Mouse (Mus musculus): ENCODE measurements around the gene Flt3l.

Gene Flt3l

DNA sequence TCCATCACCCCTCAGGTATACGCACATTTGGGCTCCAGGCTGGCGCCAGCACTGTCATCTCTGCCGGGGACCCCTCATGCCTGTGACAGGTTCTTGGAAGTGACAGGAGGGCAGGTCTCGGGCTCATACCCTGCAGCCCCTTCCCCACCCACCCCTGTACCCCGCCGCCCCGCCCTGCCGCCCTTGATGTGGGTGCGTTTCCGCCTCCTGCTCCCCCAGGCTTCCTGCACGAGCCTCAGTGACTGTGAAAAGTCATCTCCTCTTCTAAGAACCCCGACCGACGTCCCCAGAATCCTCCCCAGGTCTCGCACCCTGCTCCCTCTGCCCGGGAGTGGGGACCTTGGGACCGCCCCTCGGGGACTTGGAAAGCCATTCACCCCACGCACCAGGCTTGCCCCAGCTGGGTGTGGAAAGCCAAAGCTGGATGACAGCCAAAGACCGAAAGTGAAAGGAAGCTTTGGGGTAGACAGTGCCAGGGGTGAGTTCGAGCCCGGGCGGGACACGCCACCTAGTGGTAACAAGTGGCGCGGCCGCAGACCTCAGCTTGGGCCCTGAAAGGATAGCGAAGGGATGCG, at the start of gene Flt3l, which contains the start of gene Gm45713:
Gene Flt3l, minus strand, starts transcription at position 440 of the 575 bp plus-strand sequence.
Gene Gm45713, minus strand, starts transcription at position 239 of the 575 bp plus-strand sequence.
- DNase-seq (ENCODE audit: low spot score) = peak; percentile 91

DNA sequence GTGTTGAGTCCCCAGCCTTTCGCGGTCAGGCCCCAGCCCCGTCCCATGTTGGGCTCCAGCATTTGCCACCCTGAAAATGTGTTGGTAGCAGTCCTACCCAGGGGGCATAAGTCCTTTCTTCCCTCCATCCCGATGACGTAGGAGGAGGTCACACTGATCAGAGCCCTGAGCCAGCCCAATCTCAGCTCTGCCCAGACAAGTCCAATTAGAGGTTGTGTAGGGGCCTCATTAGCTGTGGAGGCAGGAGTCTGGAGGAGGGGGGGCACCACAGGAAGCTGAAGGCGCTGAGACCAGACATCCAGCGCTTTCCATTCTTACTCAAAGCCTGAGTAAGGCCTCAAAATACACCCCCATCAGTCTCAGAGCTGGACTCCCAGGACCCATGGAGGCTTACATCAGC, 49.7 kb upstream of the Flt3l start:
- DNase-seq (ENCODE audit: low spot score) = no peak

DNA sequence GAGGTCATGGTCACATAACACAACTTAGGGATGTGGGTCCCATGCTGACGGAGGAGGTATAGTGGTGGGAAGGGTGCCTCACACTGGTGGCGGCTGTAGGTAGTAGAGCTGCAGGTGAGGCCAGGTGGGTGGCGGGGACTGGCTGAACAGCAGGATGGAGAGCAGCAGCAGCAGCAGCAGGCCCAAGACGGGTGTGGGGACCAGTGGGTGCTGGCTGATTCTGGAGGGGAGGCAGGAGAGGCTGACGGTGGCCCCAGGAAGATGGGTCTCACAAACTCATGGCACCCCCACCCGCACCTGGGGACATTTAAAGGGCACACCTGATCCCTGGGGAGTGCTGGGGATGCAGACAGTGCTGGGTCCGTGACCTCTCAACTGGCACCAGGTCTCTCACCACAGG, 47.4 kb upstream of the Flt3l start:
- DNase-seq (ENCODE audit: low spot score) = no peak

DNA sequence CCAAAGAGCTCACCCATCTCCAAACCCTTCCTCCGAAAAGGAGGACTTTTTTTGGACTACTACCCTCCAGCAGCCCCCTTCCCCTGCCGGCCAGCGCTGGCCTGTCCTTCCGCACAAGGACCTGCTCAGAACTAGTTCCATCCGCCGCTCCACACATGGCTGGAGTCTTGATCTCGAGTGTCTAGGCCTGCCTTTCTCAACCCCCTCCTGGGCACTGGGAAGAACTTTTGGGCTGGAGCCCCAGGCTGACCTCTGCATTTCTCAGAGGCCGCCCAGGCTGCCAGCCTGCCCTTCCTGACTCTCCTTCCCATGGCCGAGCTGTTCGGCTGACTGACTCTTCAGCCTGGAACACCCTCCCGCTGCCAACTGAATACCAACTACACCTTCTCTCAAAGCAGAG, 46.4 kb upstream of the Flt3l start:
- no peak for DNase-seq (ENCODE audit: low spot score)

DNA sequence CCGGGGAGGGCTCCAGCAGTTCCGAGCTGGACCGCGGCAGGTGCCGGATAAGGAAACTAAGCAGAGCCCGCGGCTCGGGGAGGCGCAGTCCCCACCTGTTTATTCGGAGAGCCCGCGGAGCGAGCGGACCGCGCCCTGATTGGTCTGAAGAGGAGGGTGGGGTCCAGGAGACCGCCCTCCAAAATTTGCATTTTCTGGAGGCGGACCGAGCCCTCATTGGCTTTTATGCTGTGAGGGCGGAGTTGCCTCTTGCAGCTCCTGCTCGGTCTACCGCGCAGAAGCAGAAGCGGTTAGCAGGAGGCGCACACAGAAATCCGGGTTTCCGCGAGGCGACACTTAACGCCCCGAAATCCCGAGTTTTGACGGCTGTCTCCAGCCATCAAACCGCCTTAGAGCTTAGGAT, 46.0 kb upstream of the Flt3l start:
- no peak for DNase-seq (ENCODE audit: low spot score)

DNA sequence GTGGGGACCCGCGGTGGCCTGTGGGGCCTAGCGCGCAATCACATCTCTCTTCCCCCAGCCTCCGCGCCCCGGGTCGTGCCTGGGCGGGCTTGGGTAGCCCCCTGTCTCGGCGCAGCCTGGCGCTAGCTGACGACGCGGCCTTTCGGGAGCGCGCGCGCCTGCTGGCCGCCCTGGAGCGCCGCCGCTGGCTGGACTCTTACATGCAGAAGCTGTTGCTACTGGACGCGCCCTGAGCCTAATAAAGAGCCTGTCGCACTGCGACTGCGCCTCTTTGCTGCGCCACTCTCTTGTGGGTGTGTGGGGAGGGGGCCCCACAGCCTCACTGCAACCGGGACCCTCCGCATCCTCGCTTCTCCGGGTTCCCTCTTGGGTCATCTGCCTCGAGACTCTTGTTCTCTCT, 45.3 kb upstream of the Flt3l start:
- no peak for DNase-seq (ENCODE audit: low spot score)

DNA sequence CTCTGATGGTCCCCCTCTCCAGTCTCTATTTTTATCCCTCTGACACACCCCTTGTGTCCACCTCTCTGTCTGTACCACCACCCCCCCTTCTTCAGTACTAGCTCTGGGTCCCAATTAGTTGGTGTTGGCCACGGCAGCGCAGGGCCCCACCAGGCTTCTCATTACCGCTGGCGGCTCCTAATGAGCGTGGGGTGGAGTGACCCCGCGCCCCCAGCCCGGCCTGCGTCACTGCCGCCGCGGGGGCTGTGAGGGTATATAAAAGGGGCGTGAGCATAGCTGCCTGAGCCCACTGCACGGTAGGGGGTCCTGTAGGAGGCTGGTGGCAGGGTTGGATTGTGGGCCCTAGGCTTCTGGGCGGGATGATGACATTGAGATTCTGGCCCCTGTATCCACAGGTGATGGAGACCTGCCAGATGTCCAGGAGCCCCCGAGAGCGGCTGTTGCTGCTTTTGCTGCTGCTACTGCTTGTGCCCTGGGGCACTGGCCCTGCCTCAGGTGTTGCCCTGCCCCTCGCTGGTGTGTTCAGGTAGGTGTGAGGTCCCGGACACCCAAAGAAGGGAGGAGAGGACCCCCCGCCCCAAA, 44.8 kb upstream of the Flt3l start, which contains the start of gene Pth2:
Gene Pth2, plus strand, starts transcription at position 100 of the 582 bp plus-strand sequence.
- DNase-seq (ENCODE audit: low spot score) = no peak

DNA sequence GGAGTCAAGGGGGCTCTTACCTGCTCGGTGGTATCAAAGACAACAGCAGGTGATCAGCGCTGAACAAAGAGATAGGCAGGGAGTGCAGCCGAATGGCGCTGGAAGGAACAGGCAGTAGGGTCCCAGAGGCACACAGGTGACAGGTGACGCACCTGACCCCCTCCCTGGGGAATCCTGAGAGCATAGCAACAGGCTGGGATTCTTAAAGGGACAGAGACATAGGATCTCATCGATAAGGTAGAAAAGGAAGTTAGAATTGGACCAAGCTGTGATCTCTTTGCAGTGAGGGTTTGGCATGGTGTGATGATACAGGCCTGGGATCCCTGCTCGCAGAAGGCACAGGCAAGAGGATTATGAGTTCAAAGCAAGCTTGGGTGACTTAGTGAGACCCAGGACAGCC, 43.2 kb upstream of the Flt3l start, which contains the start of gene Gfy:
Gene Gfy, minus strand, starts transcription at position 101 of the 400 bp plus-strand sequence.
- no peak for DNase-seq (ENCODE audit: low spot score)

DNA sequence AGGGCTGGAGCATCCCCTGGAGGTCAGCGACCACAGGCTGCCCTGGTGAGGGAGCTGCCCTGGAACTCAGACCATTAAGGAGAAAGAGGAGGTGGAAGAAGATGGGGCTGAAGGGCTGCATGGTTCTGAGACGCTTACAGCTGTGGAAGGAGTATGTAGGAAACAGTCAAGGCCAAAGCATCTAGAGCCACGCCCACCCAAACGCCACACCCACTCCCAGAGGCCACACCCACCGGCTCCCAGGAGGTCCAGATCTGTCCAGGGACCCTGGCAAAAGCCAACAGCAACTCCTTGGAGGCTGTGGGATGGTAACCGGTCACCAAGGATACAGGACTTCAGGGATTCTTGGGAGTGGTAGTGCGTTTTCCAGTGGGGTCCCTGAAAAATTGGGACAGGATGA, 42.3 kb upstream of the Flt3l start:
- DNase-seq (ENCODE audit: low spot score) = no peak

DNA sequence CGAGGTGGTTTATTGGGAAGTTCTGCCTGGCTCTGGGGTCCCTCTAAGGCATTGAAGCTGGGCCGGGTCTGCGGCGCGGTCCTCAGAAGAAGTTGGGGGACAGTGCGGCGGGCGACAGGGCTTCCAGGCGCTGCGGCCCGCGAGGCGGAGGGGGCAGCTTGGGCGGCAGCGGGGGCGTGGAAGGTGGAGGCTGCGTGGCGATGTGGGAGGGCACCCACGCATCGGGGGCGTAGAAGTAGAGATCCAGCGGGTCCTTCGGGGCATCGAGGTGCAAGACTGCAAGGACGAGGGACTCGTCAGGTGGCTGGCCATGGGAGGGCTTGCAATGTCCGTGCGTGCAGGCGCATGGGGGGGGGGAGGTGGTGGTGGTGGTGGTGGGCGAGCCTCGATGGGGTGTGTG, 40.1 kb upstream of the Flt3l start:
- no peak for DNase-seq (ENCODE audit: low spot score)

DNA sequence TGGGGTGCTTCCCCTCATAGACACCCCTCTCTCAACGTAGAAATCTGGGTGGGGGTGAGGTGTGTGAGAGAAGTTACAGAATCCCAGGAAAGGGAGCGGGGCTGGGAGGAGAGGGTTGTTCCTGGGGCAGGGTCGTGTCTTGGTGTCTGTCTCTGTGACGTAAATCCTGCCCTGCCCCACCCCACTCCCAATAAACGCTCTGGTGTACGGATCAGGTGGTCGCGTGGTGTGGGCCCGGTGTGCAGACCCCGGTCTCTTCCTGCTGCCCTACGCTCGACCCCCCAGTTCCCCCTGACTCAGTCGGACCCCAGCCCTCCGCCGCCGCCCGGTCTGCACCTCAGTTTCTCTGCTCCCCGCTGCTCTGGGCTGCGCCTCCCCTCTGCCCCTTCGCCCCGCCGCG, 39.7 kb upstream of the Flt3l start:
- no peak for DNase-seq (ENCODE audit: low spot score)

DNA sequence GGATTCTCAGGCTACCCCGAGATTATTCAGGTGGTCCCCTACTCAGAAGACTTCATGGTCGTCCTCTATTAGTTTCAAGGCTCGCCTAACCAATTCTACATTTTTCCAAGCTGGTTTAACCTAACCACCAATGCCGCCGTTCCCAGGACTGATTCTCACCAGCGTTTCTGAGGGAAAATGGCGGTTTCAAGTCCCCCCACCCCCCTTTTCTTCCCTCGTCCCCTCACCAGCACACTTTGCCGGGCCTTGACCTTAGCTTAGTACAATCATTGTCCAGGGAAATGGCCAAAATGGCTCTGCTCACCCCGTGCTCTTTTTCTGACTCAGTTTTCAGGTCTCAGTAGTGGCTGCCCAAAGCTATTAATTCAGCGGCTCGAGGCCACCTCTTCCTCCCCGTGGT, 39.2 kb upstream of the Flt3l start:
- no peak for DNase-seq (ENCODE audit: low spot score)

DNA sequence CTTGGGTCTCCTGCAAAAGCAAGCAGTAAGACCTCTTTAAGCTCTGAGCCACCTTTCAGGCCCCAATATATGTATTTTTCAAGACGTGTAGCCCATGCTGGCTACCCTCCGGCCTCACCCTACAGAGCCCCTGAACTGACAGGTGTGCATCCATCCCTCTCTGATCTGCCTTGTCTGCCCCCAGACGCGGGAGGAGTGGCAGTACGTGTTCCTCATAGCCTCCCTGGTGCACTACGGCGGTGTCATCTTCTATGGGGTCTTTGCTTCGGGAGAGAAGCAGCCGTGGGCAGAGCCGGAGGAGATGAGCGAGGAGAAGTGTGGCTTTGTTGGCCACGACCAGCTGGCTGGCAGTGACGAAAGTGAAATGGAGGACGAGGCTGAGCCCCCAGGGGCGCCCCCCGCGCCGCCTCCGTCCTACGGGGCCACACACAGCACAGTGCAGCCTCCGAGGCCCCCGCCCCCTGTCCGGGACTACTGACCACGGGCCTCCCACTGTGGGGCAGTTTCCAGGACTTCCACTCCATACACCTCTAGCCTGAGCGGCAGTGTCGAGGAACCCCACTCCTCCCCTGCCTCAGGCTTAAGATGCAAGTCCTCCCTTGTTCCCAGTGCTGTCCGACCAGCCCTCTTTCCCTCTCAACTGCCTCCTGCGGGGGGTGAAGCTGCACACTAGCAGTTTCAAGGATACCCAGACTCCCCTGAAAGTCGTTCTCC, 38.5 kb upstream of the Flt3l start:
- no peak for DNase-seq (ENCODE audit: low spot score)

DNA sequence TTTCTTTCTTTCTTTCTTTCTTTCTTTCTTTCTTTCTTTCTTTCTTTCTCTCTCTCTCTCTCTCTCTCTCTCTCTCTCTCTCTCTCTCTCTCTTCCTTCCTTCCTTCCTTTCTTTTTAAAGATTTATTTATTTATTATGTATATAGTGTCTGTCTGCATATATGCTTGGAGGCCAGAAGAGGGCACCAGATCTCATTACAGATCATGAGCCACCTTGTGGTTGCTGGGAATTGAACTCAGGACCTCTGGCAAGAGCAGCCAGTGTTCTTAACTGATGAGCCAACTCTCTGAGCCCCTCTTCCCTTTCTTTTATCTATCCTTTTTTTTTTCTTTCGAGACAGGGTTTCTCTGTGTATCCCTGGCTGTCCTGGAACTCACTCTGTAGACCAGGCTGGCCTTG, 37.5 kb upstream of the Flt3l start:
- DNase-seq (ENCODE audit: low spot score) = peak; percentile 19

DNA sequence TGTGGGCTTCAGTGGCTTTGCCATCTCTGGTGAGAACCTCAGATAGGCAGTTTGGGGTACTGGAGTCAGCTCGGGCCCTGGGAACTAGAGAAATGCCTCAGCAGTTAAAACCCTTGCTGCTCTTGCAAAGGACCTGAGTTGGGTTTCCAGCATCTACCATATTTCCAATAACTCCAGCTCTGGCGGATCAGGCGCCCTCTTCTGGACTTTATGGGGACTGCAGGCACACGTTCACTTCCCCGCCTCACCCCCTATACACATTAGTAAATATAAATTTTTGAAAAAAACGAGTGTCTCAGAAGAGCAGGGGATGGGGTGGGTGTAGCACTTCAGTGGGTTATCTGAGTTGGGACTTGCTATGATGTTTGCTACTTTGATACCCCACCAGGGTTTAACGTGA, 36.7 kb upstream of the Flt3l start:
- no peak for DNase-seq (ENCODE audit: low spot score)

DNA sequence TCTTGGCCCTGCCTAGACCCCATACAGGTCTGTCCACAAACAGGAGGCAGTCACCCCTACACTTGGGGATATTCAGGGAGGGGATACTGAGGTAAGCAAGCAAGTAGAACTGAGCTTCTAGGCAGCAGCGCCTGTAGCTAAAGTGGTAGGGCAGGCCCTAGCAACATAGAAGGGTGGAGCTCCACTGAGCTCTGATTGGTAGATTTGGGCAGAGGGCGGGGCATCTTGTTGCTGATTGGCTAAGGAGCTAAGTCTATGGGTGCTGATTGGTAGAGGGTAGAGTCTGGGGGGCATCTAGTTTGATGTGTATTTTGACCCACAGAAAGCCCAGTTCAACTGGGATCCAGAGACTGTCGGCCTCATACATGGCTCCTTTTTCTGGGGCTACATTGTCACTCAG, 33.3 kb upstream of the Flt3l start:
- DNase-seq (ENCODE audit: low spot score) = no peak

DNA sequence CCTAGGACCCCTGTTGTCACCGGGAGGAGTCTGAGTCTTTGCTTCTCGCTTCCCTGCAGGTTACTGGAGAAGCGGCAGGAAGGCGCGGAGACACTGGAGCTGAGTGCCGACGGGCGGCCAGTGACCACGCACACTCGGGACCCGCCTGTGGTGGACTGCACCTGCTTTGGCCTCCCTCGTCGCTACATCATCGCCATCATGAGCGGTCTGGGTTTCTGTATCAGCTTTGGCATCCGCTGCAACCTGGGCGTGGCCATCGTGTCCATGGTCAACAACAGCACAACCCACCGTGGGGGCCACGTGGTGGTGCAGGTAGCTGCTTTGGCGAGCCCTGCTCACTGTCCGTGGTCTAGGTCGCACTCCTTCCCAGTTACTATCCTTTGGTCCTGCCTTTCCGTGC, 32.4 kb upstream of the Flt3l start:
- DNase-seq (ENCODE audit: low spot score) = no peak

DNA sequence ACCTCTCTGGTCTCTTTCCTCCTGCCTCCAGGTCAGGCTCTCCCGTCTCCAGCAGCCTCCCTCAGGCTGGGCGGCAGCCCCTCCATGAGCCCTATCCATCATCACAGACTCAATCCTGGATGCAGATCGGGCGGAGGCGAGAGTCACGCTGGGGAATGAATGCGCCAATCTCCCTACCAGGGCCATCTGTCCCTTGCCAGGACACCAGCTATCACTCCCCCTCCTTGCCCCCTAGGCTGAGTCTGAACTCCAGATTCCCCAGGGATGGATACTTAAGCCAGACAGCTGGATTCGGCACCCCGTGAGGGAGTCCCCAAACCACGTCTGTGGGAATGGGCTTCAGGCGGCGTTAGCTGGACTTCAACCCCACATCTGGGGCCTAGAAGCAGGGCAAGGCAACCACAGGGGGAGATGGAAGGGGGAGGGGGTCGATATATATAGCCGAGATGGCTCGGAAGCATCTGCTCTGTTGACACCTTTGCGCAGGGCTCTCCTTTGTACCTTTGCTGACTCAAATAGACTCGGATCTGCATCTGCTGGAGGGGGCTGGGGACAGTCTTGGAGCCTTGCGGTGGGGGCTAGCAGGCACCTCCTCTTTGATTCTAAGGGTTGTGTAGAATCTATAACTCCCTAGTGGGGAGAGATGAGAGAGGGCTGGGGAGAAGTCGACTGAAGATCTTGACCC, 31.7 kb upstream of the Flt3l start:
- no peak for DNase-seq (ENCODE audit: low spot score)

DNA sequence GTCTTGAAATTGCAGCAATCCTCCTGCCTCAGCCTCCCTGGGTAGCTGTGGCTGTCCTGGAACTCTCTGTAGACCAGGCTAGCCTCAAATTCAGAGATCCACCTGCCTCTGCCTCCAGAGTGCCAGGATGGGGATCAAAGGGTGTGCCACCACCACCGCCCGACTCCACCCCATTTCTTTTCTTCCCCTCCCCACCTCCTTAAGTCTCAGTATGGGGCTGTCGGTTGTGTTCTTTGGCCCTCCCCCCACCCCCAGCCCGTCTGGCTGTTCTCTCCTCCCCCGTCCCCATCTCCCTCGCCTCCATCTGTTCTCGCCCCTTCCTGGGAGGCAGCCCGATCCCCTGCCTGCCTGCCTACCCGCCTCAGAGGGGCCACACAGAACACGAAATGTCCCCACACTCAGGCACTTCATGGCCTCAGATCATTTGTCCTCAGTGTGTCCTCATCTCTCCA, 30.7 kb upstream of the Flt3l start:
- DNase-seq (ENCODE audit: low spot score) = no peak

DNA sequence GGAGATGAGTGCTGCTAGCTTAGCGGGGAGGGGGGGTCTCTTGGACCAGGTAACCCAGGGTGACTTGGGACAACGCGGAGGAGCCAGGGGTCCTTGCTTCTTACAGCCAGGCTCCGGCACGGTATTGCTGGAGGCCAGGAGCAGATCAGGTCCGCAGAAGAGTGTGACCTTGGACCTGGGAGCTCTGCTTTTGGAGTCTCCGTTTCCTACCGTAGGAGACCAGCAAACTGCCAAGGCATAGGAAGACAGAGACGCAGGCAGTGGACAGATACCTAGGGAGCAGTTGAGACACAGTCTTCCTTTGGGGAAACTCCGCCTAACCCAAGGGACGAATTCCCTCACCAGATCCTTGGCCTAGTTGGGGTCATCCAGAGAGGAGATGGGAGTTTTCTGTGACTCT, 29.5 kb upstream of the Flt3l start:
- no peak for DNase-seq (ENCODE audit: low spot score)

DNA sequence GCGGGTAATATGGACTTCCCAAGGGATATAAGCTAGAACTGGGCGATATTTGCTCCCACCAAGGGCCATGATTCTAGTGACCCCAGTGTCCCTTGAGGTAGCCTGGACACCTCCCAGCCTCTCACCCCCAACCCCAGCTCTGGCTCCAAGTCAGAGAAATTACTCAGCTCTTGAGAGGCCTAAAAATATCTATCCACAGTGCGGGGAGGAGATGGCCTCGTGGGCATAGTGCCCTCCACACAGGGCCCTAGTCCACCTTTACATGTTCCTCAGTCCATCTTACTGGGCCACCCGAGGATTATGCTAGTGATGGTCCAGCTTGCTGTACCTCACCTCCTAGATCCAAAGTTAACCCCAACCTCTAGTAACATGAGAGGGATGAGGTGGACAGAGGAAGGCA, 28.6 kb upstream of the Flt3l start:
- DNase-seq (ENCODE audit: low spot score) = no peak

DNA sequence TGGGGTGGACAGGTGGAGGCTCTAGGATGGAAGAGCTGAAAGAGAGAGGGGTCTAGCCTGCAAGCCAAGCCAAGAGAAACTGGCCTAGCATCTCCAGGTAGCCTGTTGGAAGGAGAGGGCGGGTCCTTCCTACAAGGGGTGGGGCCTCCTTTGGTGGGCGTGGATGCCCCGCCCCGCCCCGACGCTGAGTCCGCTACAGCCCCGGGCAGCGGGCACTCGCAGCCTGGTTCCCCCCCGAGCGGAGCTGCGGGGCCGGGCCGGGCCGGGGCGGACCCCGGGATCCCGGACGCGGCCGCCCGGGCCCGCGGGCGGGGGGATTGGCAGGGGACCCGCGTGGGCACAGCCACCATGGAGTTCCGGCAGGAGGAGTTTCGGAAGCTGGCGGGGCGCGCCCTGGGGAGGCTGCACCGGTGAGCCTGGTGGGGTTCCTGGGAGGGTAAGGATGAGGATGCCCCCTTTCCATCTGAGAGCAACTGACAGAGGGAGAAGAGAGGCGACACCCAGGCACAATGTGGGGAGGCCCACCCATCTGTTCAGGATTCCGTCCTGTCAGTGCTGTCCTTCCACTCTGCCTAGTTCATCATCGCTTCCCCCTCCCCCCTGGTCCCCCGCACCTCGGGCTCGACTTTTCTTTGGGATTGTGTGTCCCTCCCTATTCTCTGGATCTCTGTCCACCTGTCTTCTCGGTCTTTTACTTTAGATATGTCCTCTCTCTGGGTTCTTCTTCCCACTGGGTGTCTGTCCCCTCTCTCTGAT, 27.7 kb upstream of the Flt3l start, which contains the start of gene Slc17a7:
Gene Slc17a7, plus strand, starts transcription at position 215 of the 756 bp plus-strand sequence.
- DNase-seq (ENCODE audit: low spot score) = no peak

Measured in adipocyte (in vitro differentiated cells).